In the genomic region with DNA sequence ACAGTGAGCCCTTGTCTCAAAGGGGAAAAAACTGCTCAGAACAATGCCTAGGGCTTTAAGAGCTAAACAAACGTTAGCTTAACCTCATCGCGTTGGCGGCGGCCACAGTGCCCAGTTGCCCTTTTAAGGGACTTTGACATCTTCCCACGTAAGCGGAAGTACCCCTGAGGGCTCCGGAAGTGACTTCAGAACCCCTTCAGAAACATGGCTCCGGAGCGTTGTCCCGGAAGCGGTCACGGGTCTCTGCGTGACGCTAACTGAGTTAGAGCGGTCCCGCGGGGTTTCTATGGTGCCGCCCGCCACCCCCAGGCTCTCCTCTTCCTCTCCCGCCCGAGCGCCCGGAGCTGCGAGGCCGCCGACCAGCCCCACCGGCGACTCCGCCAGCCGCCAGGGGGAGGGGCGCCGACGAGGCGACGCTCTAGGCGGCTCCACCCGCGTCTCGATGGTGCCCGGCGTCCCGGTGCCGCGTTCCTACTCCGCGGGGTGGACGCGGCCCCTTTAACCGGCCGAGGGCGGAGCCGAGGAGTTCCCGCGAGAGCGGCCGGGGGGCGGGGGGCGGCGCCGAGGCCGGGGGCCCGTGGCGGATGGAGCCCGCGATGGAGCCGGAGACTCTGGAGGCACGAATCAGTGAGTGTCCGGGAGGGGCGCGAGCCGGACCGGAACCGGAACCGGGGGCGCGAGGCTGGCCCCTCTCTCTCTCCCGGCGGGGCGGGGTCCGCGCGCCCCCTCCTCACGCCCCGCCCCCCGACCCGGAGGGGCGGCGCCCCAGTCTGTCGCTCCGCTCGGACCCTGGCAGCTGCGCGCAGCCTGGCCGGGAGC, we compare ENCODE assay signal across 8 mouse cellular contexts. TPM values are rescaled to one million over a fixed set of nuclear protein-coding genes. Genes with fewer than 3 reads are reported as not detected.
A peak's percentile ranks its signal among the peaks of the same experiment; 100 is the strongest.
DNase-seq lines count a peak whose midpoint lies in the region; ATAC-seq lines count a peak whose summit lies in the region.

A gene (plus strand): TSS at position 200 of the 819 bp plus-strand sequence.

- peak; percentile 97 for DNase-seq in R1 (ENCODE audit: low read depth, low spot score)
- DNase-seq in cerebellum, postnatal 25 days, result peak; percentile 94 to 97
- peak; percentile 94 for DNase-seq in frontal cortex, postnatal 25 days (ENCODE audit: low spot score in 2 of 2)
- peak; percentile 98 for DNase-seq in hindbrain, embryonic 14.5 days (ENCODE audit: low spot score)
- DNase-seq in layer of hippocampus, postnatal 36 days, result peak; percentile 95
- peak; percentile 98 for DNase-seq in lung, postnatal 36 days
- DNase-seq in retina, postnatal 1 day, result peak; percentile 99
- DNase-seq in urinary bladder, adult 18-20 months (ENCODE audit: low spot score in 2 of 2), result peak; percentile 86 to 89

- H3K4me2 ChIP-seq in hindbrain, embryonic 14.5 days (replicated peaks), result peak within 1 kb of the TSS; percentile 87

- H3K27ac ChIP-seq in hindbrain, embryonic 14.5 days, result peak within 1 kb of the TSS; percentile 99

- peaks cover 23% of the 10 kb centered on the region for H3K4me1 ChIP-seq in hindbrain, embryonic 14.5 days (replicated peaks; ENCODE audit: control insufficient read depth, insufficient read depth, low read length)

- peak; percentile 90 for ATAC-seq in hindbrain, embryonic 14.5 days (ENCODE audit: low FRiP score)

- peak within 1 kb of the TSS; percentile 82 for H3K9ac ChIP-seq in hindbrain, embryonic 14.5 days

- no peaks in the 10 kb centered on the region for H3K9me3 ChIP-seq in hindbrain, embryonic 14.5 days (ENCODE audit: control insufficient read depth, low read length)

- H3K36me3 ChIP-seq in hindbrain, embryonic 14.5 days (replicated peaks; ENCODE audit: control insufficient read depth, insufficient read depth), result peaks cover 26% of the 10 kb centered on the region

- no peaks in the 10 kb centered on the region for H3K27me3 ChIP-seq in hindbrain, embryonic 14.5 days (ENCODE audit: control insufficient read depth, insufficient read depth, low read length)

- 1% methylated on average over 54 of the region's 95 CpGs for WGBS in hindbrain, embryonic 14.5 days

- peak within 1 kb of the TSS; percentile 69 for H3K4me3 ChIP-seq in hindbrain, embryonic 14.5 days (replicated peaks; ENCODE audit: low read length)

RNA-seq across cellular contexts. Expression of the gene that starts here (rescaled TPM):
- polyA plus RNA-seq in hindbrain, embryonic 14.5 days (2014; fragmentation: Nextera tagmentation; extraction: Ambion mirVana), result 40.1 and 43.0 TPM in 2 replicates
- 10 to 100 TPM; 56.2 to 58.6 TPM for total RNA-seq in layer of hippocampus, postnatal 36 days (2021)

Comparison
In these comparisons a context has a peak if more than half of its experiments do, and no peak if none do; other contexts are left out.
1. Peak in every context shown above with its lines: DNase-seq, ATAC-seq, H3K4me3 ChIP-seq and H3K27ac ChIP-seq.